Mouse (Mus musculus) embryo, embryonic 11.5 days (tissue): ENCODE results near the gene Fam92b.
A peak's percentile ranks its signal among the peaks of the same experiment; 100 is the strongest.

Experiments used
- DNase-seq: peaks from one replicate; pipeline ENCODE4 v3.0.0-alpha.2; 2012; ENCODE audit warnings: low read depth, low spot score

Gene Fam92b

DNA sequence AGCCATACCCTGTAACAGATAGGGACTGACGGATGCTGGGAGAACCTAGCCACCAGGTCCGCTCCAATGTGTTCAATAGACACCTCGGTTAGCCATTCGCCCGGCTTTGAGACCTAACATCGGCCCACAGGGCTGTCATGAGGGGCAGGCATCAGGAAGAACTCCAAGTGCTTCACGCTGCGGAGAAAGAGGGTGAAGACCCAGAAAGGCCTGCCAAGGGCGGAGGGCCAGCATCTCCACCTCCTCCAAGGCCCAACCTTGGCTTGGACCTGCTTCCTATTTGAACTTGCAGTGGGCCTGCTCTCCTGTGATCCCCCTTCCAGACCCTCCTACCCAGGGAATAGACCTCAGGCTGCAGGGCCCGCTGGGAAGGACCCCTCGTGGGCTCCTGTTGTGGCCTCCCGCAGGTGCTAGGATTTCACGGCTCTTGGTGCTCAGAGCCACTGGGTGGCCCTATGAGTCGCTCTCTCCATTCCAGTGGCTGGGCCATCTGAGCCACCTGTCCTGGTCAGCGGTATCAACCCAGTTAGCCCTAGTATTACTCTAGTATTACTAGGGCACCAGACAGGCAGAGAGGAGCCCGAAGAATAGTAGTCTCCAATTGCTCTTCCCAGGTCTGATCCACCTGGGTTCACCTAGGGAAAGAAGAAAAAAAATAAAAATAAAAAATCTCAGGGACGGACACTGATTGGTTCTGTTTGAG is 13.0 kb upstream of the Fam92b start:
- no peak for DNase-seq

DNA sequence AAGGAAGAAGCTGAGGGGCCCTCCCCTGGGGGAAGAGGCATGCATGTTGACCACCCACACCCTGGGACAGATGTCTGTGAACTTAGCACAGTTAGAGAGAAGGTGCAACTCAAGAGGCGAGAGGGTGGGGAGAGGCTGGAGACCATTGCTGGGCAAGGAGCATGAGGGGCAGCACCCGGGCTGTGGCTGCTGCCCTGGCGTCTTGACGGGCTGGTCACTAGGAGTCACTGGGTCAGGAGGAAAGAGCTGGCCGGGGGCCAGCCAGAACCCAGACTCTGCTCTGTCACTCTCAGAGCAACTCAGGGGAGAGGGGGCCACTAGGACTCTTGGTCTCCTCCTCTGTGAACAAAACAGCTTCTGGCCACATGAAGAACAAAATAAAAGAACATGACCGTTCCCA is 12.2 kb upstream of the Fam92b start:
- no peak for DNase-seq

- no peak for DNase-seq
These were observed 11.2 kb upstream of the Fam92b start for GRCm38 (mm10) chr8:120188510-120188909.

DNA sequence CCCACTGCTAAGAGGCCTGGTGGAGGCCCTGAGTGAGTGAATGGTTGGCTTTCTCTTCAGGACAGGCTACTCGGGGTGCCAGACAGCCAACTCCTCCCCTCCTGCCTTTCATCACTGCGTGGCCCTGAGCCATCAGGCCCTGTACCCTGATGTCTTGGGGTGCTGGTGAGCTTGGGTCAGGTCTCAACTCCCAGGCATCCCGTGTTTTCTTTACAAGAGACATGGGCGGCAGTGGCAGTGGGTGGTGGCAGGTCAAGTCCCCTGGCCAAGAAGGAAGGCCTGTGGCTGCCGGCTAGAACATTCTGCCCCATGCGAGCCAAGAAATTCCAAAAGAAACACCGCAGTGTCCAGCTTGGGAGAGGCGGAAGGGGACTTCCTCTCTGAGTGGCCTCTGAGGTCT is 9.2 kb upstream of the Fam92b start:
- DNase-seq, result no peak

DNA sequence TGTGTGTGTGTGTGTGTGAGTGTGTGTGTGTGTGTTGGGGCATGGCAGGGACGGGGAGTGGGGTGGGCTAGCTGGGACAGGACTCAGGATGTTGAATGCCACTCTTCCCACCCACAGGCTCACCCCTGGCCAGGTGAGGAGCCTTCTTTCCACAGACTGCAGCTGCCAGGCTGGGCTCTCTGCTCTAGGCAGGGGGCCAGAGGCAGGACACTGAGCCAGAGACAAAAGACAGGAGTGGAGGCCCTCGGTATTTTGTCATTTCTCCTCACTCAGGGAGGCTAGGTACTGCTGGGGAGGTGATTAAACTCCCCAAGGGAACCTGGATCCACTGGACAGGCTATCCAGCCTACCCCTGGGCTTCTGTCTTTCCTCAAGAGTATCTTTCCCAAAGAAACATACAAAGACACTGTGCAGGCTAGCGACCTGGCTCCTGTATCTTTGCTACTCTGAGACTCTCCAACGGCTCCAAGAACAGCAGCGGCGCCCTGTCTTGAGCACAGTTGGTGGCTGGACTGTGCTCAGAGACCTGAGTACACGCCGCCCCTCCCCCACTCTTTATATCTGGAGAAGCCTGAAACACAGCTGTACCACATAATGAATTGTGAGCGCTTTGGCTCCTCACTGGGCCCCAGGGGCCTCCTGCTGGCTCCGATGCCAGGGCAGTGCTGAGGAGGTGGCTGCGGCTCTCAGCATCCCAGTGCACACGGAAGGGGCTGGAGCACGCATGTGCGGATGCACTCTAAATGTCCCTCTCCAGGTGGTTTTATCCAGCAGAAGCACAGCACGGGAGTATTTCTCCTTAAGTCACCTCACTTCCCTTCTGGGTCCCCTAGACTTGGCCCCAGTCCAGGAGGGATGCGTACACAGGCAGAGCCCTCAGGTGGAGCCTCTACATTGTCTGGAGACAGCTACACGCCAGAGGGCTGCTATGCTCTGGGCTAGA is 7.9 kb upstream of the Fam92b start:
- DNase-seq, result peak; percentile 38

- DNase-seq, result no peak
These were observed 7.1 kb upstream of the Fam92b start for GRCm38 (mm10) chr8:120184366-120184765.

DNA sequence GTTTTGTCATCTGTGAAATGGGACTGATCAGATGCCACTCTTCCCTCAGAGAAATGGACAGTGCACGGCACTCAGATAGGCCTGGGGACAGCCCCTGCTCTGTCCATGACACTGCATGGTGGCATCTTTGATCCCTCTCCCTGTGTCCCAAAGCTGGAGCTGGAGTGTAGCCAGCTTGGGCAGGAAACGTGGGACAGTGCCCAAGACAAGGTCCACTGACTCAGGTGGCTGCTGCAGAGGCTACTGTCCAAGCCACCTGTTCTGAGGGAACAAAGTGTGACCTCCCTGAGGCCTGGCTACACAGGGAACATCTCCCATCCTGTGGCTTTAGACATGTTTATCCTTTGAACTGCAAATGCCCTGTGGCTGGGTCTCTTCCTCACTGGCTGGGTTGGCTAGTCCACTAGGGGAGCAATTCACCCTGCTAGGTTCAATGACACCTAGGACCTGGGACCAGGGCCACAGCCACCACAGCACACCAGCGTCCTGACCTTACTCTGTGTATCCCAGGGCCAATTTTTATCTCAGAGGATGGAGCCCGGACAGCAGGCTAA is 4.7 kb upstream of the Fam92b start:
- no peak for DNase-seq

DNA sequence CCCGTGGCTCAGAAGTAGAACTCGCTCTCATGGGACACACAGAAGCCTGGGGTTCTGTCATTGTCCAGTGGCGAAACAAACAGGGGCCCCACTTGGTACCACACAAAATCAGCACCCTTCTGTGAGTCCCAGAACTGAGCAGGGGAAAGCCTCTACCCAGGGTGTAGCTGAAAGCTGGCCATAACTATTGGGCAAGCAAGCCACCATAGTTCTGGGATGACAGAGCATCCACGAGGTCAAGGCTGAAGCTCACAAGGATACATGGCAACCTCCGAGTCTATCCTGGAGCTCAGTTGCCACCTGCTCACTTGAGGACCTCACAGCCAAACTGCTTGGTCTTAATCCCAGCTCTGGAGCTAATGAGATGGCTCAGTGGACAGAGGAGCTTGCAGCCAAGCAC is 4.0 kb upstream of the Fam92b start:
- DNase-seq, result no peak

- DNase-seq, result no peak
These were observed 3.2 kb upstream of the Fam92b start for GRCm38 (mm10) chr8:120180445-120180970.

DNA sequence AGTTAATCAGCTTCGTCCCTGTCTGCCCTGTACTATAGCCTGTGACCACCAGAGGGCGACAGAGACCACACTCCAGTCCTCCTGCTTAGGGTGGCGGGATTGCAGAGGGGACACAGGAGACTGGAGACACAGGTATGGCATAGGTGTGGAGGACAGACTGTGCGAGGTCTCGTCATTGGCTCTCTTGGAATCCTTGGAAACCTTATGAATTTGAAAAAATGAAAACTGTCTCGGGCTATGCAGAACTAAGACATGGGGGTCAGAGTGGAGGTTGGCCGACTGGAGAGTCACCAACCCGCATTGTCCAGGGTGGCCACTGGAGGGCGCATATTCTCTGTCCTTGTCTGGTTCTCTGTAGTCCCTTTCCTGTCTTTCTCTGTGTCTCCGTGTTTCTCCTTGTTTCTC is 1.8 kb upstream of the Fam92b start:
- DNase-seq, result peak; percentile 85

GRCm38 (mm10) chr8:120178124-120178514 is 853 bp upstream of the Fam92b start:
- DNase-seq, result no peak

DNA sequence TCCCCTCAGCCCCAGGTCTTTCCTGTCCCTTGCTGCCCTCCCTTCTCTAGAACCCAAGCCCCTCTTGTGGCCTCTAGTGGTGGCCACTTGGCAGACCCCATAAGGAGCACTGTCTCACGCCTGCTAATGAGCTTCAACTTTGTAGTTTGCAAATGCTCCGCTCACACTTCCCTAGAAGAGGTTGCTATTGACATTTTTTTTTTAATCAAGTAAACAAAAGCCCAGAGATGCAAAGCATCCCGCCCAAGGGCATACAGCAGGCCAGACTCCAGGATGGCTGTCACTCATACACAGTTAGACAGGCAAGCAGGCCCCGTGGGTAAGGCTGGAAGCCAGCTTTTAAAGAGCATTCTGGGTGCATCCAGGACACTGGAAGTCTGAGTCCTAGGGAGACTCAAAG is 661 bp downstream of the Fam92b start:
- DNase-seq, result no peak

GRCm38 (mm10) chr8:120174606-120175005 is 2.7 kb downstream of the Fam92b start:
- no peak for DNase-seq

DNA sequence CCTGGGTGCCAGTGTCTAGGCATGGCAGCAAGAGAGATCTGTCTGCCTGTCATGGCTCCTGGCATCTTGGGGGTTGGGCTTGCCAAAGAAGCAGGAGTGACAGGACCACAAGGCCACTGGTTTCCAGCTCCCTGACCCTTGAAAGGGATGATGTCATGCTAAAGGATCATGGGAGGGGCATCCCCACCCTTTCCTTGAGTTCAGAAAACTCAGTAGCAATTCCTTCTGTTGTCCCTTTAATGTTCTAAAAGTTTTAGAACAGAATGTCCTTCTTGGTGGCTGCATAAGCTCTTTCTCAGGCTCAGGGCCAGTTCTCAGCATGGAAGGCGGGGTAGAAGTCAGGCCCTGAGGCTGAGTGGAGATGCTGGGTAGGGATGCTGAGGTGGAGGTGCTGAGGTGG is 4.1 kb downstream of the Fam92b start:
- no peak for DNase-seq

DNA sequence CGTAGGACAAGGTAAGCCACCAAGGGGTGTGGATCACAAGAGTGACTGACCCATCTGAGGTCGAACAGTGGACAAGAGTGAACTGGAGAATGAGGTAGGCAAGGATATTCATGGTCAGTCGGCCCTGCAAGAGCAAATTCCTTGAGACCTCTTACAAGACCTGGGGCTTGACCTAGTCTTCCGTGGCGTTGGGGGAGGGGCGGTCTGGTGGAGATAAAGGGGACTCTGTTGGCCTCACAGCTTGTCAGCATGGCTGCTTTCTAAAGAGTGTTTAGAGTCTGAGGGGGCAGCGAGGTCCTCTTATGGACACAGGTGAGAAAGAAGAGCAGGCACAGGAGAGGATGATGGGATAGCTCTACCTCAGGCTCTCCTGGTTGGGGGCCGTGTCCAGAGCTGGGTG is 8.1 kb downstream of the Fam92b start:
- no peak for DNase-seq

- DNase-seq, result no peak
These were observed 9.4 kb downstream of the Fam92b start for GRCm38 (mm10) chr8:120167821-120168220.

DNA sequence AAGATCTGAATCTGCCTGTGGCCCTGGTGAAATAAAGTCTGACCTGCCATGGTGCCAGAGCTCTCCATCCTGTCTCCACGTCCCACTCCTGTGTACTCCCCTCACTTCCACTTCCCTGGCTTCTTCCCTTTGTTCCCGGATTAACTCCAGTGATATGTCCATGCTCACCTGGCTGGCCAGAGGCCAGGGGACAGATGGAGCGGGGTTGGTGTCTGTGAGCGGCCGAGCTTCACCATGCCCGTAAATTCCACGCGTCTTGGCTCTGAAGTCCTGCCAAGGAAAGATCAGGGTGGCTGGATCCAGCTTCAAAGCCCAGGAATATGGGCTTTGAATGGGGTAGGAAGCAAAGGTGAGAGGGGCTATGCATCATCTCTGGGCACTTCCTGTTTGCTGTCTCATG is 10.1 kb downstream of the Fam92b start:
- no peak for DNase-seq

- DNase-seq, result no peak
These were observed 13.2 kb downstream of the Fam92b start for GRCm38 (mm10) chr8:120164026-120164425.

- DNase-seq, result no peak
These were observed 13.9 kb downstream of the Fam92b start for GRCm38 (mm10) chr8:120163376-120163775.

GRCm38 (mm10) chr8:120162404-120162752 is 14.9 kb downstream of the Fam92b start:
- DNase-seq, result no peak

GRCm38 (mm10) chr8:120161658-120162403 is 15.4 kb downstream of the Fam92b start:
- no peak for DNase-seq

DNA sequence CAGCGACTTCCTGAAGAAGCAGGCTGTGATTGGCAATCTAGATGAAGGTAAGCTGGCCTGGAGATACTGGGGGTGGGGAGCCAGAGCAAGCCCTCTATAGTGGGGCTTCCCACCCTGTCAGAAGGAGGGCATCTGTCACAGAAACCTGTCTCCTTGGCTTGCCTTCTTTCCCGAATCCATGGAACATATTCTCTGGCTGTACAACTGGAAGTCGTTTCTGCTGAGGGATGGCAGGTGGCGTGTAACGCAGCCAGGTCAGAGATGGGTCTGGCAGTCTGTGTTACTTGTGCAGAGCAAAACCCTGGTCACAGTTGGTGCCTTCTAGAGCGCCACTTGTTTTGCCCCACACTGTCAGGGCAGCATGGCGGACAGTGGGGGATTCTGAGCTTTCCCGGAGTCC is 16.9 kb downstream of the Fam92b start:
- DNase-seq, result no peak
